ENCODE assay signal across 8 mouse cellular contexts in the genomic region with DNA sequence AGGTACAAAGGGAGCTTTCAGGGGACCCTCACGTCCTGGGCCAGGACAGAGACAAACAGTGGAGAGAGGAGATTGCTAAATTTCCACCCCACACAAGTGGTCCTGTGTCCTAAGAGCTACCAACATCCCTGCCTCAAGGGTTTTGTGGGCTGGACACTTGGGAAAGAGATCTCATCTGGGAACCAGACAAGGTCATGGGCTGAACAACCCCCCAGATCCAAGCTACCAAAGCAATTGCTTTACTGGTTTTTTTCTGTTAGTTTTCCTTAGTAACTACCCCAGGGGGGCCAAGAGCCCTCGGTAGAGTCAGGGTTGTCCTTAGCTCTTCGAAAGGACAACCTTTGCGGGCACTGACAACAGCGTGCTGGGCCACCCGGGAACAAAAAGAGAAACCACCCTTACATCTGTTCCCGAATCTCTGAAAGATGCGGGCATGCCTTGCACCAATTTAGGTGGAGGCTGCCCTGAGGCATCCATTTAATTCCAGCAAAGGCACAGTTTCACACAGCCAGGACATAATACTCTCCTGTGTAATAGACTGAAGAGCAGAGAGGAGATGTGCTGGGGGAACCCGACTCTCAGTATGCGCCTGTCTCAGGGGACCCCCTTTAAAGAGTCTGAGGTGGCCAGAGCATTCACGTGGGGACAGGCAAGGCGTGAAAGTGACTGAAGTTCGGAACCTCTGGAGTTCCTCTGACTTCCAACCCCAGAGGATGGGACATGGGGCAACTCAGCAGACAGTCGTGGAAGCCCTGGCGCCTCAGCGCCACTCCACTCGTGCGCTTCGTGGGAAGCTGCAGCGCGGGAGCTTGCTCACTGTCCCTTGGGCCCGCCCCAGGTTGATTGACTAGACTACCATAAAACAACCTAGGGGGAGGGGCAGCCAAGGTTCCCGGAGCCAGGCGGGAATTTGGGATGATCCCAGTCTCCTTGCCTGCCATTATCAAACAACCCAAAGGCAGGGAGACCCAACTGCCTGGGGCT. TPM values are rescaled to one million over a fixed set of nuclear protein-coding genes. Genes with fewer than 3 reads are reported as not detected.
DNase-seq lines count a peak whose midpoint lies in the region; ATAC-seq and TF ChIP-seq lines count a peak whose summit lies in the region.

No protein-coding gene starts in this region.

- peaks cover 26% of the 10 kb centered on the region for H3K4me1 ChIP-seq in forebrain, embryonic 12.5 days
- peaks cover 12% of the 10 kb centered on the region for H3K4me1 ChIP-seq in midbrain, embryonic 11.5 days (ENCODE audit: control insufficient read depth, insufficient read depth, low read length)
- no peaks in the 10 kb centered on the region for H3K4me1 ChIP-seq in stomach, postnatal 0 days (replicated peaks; ENCODE audit: control insufficient read depth, insufficient read depth)

- no peak for TF ChIP-seq EP300 in stomach, postnatal 0 days (optimal IDR thresholded peaks at IDR 0.05)

- no peak for TF ChIP-seq CTCF in layer of hippocampus, adult 2 months (conservative IDR thresholded peaks at IDR 0.05)
- TF ChIP-seq CTCF in stomach, postnatal 0 days (IDR thresholded peaks at IDR 0.05; ENCODE audit: low read depth) = no peak

- DNase-seq in layer of hippocampus, adult 11-12 months (ENCODE audit: low spot score) = peak; percentile 33
- no peak for DNase-seq in layer of hippocampus, adult 9-10 months (ENCODE audit: low spot score)
- DNase-seq in adrenal gland, postnatal 25 days = peak; percentile 2
- peak in 1 of 2 experiments; percentile 35 for DNase-seq in layer of hippocampus, adult 2 months (ENCODE audit: low spot score in 2 of 2)
- DNase-seq in midbrain, embryonic 11.5 days (ENCODE audit: low spot score, missing footprints) = peak; percentile 95
- DNase-seq in stomach, postnatal 0 days (ENCODE audit: low spot score) = peak; percentile 16

- peak overlapping the region; percentile 62 for H3K4me3 ChIP-seq in forebrain, embryonic 12.5 days (replicated peaks)
- H3K4me3 ChIP-seq in layer of hippocampus, adult 2 months = peak overlapping the region; percentile 84
- H3K4me3 ChIP-seq in midbrain, embryonic 11.5 days (ENCODE audit: low read depth, low read length) = peak overlapping the region; percentile 59
- peak overlapping the region; percentile 62 for H3K4me3 ChIP-seq in stomach, postnatal 0 days (ENCODE audit: low read depth, low read length)

- H3K36me3 ChIP-seq in forebrain, embryonic 12.5 days (replicated peaks) = no peaks in the 10 kb centered on the region
- no peaks in the 10 kb centered on the region for H3K36me3 ChIP-seq in midbrain, embryonic 11.5 days (ENCODE audit: control insufficient read depth, insufficient read depth, low read length)
- H3K36me3 ChIP-seq in stomach, postnatal 0 days (ENCODE audit: control insufficient read depth, insufficient read depth, low read length) = no peaks in the 10 kb centered on the region

- WGBS in forebrain, embryonic 12.5 days = 1% methylated on average over 24 of the region's 24 CpGs
- under 1% methylated on average over 24 of the region's 24 CpGs for WGBS in midbrain, embryonic 11.5 days
- WGBS in stomach, postnatal 0 days = 5% methylated on average over 24 of the region's 24 CpGs

- peak overlapping the region; percentile 69 for H3K27ac ChIP-seq in forebrain, embryonic 12.5 days
- H3K27ac ChIP-seq in layer of hippocampus, adult 2 months = peak overlapping the region; percentile 91
- no peak overlapping the region for H3K27ac ChIP-seq in midbrain, embryonic 11.5 days (ENCODE audit: low read depth, low read length)
- 0 out of 2 replicates have a peak overlapping the region, but pooled peaks have one; percentile 40 for H3K27ac ChIP-seq in stomach, postnatal 0 days (replicated peaks)

- peak overlapping the region; percentile 89 for H3K4me2 ChIP-seq in forebrain, embryonic 12.5 days
- peak overlapping the region; percentile 96 for H3K4me2 ChIP-seq in midbrain, embryonic 11.5 days
- H3K4me2 ChIP-seq in stomach, postnatal 0 days (replicated peaks; ENCODE audit: low read depth) = peak overlapping the region; percentile 94

- no peaks in the 10 kb centered on the region for H3K9me3 ChIP-seq in forebrain, embryonic 12.5 days
- no peaks in the 10 kb centered on the region for H3K9me3 ChIP-seq in midbrain, embryonic 11.5 days (ENCODE audit: control insufficient read depth, low read length)
- no peaks in the 10 kb centered on the region for H3K9me3 ChIP-seq in stomach, postnatal 0 days (ENCODE audit: control insufficient read depth, low read length)

- H3K27me3 ChIP-seq in forebrain, embryonic 12.5 days = peaks cover 35% of the 10 kb centered on the region
- peaks cover 17% of the 10 kb centered on the region for H3K27me3 ChIP-seq in midbrain, embryonic 11.5 days (ENCODE audit: control insufficient read depth, insufficient read depth, low read length)
- H3K27me3 ChIP-seq in stomach, postnatal 0 days (ENCODE audit: control insufficient read depth, insufficient read depth, low read length) = no peaks in the 10 kb centered on the region; the same call in 1 of the 2 replicates

- peak overlapping the region; percentile 71 for H3K9ac ChIP-seq in forebrain, embryonic 12.5 days
- peak overlapping the region; percentile 49 for H3K9ac ChIP-seq in midbrain, embryonic 11.5 days (ENCODE audit: low read length)
- H3K9ac ChIP-seq in stomach, postnatal 0 days (ENCODE audit: low read length) = peak overlapping the region; percentile 50

- peak; percentile 40; the same call in 1 of the 2 replicates for ATAC-seq in forebrain, embryonic 12.5 days (ENCODE audit: low FRiP score)
- ATAC-seq in midbrain, embryonic 11.5 days (ENCODE audit: low FRiP score) = peak; percentile 34
- ATAC-seq in stomach, postnatal 0 days (ENCODE audit: low FRiP score, low TSS enrichment) = no peak
- no peak for ATAC-seq in granulocyte monocyte progenitor cell, adult 5-6 weeks (replicated peaks; ENCODE audit: poor library complexity, severe bottlenecking)

RNA-seq across cellular contexts. Expression of a gene that starts 1.5 kb away (rescaled TPM):
- total RNA-seq in adrenal gland, postnatal 25 days (2021) = 3.4 and 6.0 TPM in 2 replicates
- 31.7 and 45.8 TPM in 2 replicates for polyA plus RNA-seq in forebrain, embryonic 12.5 days (2016; fragmentation: Nextera tagmentation; extraction: Ambion mirVana)
- 10 to 100 TPM; 12.5 to 13.0 TPM for total RNA-seq in layer of hippocampus, adult 2 months (2021)
- polyA plus RNA-seq in midbrain, embryonic 11.5 days (2014; fragmentation: Nextera tagmentation; extraction: Ambion mirVana) = 11.0 and 12.5 TPM in 2 replicates
- 7.6 TPM in 2 replicates for polyA plus RNA-seq in stomach, postnatal 0 days (2015; fragmentation: Nextera tagmentation; extraction: Ambion mirVana)
- not detected in 2 replicates for total RNA-seq in granulocyte monocyte progenitor cell, adult 5-6 weeks (2014; fragmentation: Nextera tagmentation)
- total RNA-seq in granulocyte monocyte progenitor cell, adult 5-6 weeks (2017) = not detected in 2 replicates

Comparison
In these comparisons a context has a peak if more than half of its experiments do, and no peak if none do; other contexts are left out.
1. ATAC-seq: peak in forebrain, embryonic 12.5 days (single experiment) and midbrain, embryonic 11.5 days (single experiment); none in stomach, postnatal 0 days (single experiment) and granulocyte monocyte progenitor cell, adult 5-6 weeks (single experiment).
2. Peak in every context shown above with its lines, with median percentiles within 50 percentile points of each other: H3K4me2 ChIP-seq, H3K4me3 ChIP-seq and H3K9ac ChIP-seq.